In the genomic region with DNA sequence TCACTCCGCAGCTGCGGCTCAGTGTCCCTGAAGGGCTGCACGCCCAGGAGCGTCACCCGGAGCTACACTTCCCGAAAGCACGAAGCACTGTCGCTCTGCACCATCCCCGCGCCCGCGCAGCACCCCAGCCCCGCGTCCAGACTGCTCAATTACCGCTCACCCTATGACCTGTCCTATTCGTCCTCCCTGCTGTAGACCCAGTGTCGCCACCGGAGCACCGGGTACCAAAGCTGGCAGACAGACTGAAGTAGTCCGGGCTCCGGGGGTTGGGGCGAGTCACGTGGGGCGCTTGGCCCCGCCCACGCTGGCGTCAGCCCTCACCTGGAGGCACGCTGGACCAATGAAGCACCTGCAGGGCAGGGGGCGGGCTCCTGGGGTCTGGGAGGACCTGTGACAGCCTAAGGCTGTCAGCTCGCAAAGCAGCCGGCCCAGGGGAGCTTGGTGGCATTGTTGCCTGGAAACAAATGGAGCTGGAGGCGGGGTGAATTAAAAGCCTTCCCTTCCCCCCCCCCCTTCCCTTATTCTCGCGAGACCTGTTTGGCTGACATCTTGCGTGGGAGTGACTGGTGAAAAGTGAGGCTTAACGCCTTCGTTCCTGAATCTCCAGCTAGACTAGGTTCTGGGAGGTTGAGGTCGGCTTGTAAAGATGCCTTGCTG, we compare ENCODE assay signal across 8 mouse cellular contexts. TPM values are rescaled to one million over a fixed set of nuclear protein-coding genes. Genes with fewer than 3 reads are reported as not detected.
DNase-seq lines count a peak whose midpoint lies in the region; ATAC-seq and TF ChIP-seq lines count a peak whose summit lies in the region.

A gene (minus strand): TSS at position 239 of the 657 bp plus-strand sequence.

- peak; percentile 93 for DNase-seq in forebrain, embryonic 14.5 days (ENCODE audit: low spot score)
- peak; percentile 85 for DNase-seq in heart, postnatal 25 days (ENCODE audit: low spot score)
- peak; percentile 92 to 96 for DNase-seq in layer of hippocampus, adult 18-20 months (ENCODE audit: low spot score in 2 of 2)
- DNase-seq in lung, adult 2 months: peak; percentile 97
- peak; percentile 95 to 98 for DNase-seq in thymus, adult 18-20 months

- TF ChIP-seq POLR2A in ES-Bruce4 (IDR thresholded peaks at IDR 0.05; ENCODE audit: insufficient read depth, low read length): no peak
- TF ChIP-seq POLR2A in lung, adult 2 months (IDR thresholded peaks at IDR 0.05; ENCODE audit: borderline replicate concordance, extremely low read depth, low read depth, low read length): peak; percentile 75; the same call in 1 of the 2 replicates

- peak within 1 kb of the TSS; percentile 99 for H3K4me2 ChIP-seq in forebrain, embryonic 14.5 days (ENCODE audit: low read length)

- H3K27ac ChIP-seq in ES-Bruce4 (ENCODE audit: insufficient read depth, low read length): no peak within 1 kb of the TSS
- H3K27ac ChIP-seq in forebrain, embryonic 14.5 days (ENCODE audit: low read depth, low read length): peak within 1 kb of the TSS; percentile 86

- no peaks in the 10 kb centered on the region for H3K27me3 ChIP-seq in ES-Bruce4 (ENCODE audit: control insufficient read depth, insufficient read depth, low read length, poor library complexity, severe bottlenecking)
- no peaks in the 10 kb centered on the region for H3K27me3 ChIP-seq in forebrain, embryonic 14.5 days (replicated peaks; ENCODE audit: control insufficient read depth, insufficient read depth, low read length)

- intact Hi-C loops in heart, postnatal 25 days (cut with DNase I): loop anchor here (10.0 kb wide), 1 partner anchor 339 kb away; no protein-coding TSS in a partner anchor

- peak; percentile 92 for ATAC-seq in cerebellum, adult (ENCODE audit: insufficient number of reproducible peaks, low FRiP score, low TSS enrichment)
- peak; percentile 88 for ATAC-seq in forebrain, embryonic 14.5 days
- ATAC-seq in neutrophil, adult 5-6 weeks (ENCODE audit: extremely low read depth, insufficient number of reproducible peaks, low FRiP score, poor library complexity, severe bottlenecking): peak; percentile 87

- peak within 1 kb of the TSS; percentile 93 for H3K9ac ChIP-seq in ES-Bruce4 (ENCODE audit: low read depth, poor library complexity, severe bottlenecking)
- H3K9ac ChIP-seq in forebrain, embryonic 14.5 days (ENCODE audit: low read length): peak within 1 kb of the TSS; percentile 98

- peak within 1 kb of the TSS; percentile 81 for H3K4me3 ChIP-seq in ES-Bruce4 (ENCODE audit: low read depth, low read length)
- H3K4me3 ChIP-seq in forebrain, embryonic 14.5 days (ENCODE audit: low read depth, low read length): peak within 1 kb of the TSS; percentile 89
- H3K4me3 ChIP-seq in lung, adult 2 months (replicated peaks; ENCODE audit: extremely low read depth, low read depth, low read length): peak within 1 kb of the TSS; percentile 93

- H3K4me1 ChIP-seq in ES-Bruce4 (ENCODE audit: control insufficient read depth, insufficient read depth, low read length): no peaks in the 10 kb centered on the region
- peaks cover 7% of the 10 kb centered on the region for H3K4me1 ChIP-seq in forebrain, embryonic 14.5 days (ENCODE audit: control insufficient read depth, insufficient read depth, low read length)
- peaks cover 5% of the 10 kb centered on the region; the same call in 1 of the 2 replicates for H3K4me1 ChIP-seq in lung, adult 2 months (ENCODE audit: control insufficient read depth, insufficient read depth, low read length)

- peaks cover 2% of the 10 kb centered on the region; the same call in 1 of the 2 replicates for H3K36me3 ChIP-seq in ES-Bruce4 (ENCODE audit: control insufficient read depth, insufficient read depth, low read length, poor library complexity, severe bottlenecking)
- peaks cover 15% of the 10 kb centered on the region; the same call in 1 of the 2 replicates for H3K36me3 ChIP-seq in forebrain, embryonic 14.5 days (ENCODE audit: control insufficient read depth, insufficient read depth, low read length)

- TF ChIP-seq CTCF in ES-Bruce4 (IDR thresholded peaks at IDR 0.05; ENCODE audit: low read depth, low read length): no peak
- no peak for TF ChIP-seq CTCF in lung, adult 2 months (IDR thresholded peaks at IDR 0.05; ENCODE audit: insufficient read depth, low read length)

- TF ChIP-seq EP300 in ES-Bruce4 (IDR thresholded peaks at IDR 0.05; ENCODE audit: insufficient read depth, low read depth, low read length): no peak

- no peaks in the 10 kb centered on the region for H3K9me3 ChIP-seq in ES-Bruce4 (replicated peaks; ENCODE audit: control insufficient read depth, insufficient read depth, low read length, poor library complexity, severe bottlenecking)
- H3K9me3 ChIP-seq in forebrain, embryonic 14.5 days (replicated peaks; ENCODE audit: control insufficient read depth, low read length): no peaks in the 10 kb centered on the region

- WGBS in forebrain, embryonic 14.5 days: under 1% methylated on average over 36 of the region's 38 CpGs
- 1% methylated on average over 38 of the region's 38 CpGs for WGBS in lung, adult 2 months

RNA-seq across cellular contexts. Expression of the gene that starts here (rescaled TPM):
- 0.35 and 0.40 TPM in 2 replicates for polyA plus RNA-seq in ES-Bruce4 (2011; ENCODE audit: insufficient read depth, insufficient read length, low read depth, missing spikeins)
- not detected in 2 replicates for polyA plus RNA-seq in forebrain, embryonic 14.5 days (2014; fragmentation: Nextera tagmentation; extraction: Ambion mirVana)
- total RNA-seq in heart, postnatal 25 days (2021): under 1 TPM in 1 of 2 experiments, not detected in 1; 0.23 TPM
- not detected for total RNA-seq in layer of hippocampus, adult 18-20 months (2021)
- 0.10 TPM in 1 of 2 replicates, not detected in the other for polyA plus RNA-seq in lung, adult 2 months (2012; rRNA removed)
- not detected in 2 replicates for total RNA-seq in neutrophil, adult 5-6 weeks (2017)

Comparison
In these comparisons a context has a peak if more than half of its experiments do, and no peak if none do; other contexts are left out.
1. Peak in DNase-seq, ATAC-seq, H3K4me3 ChIP-seq, H3K27ac ChIP-seq, H3K9ac ChIP-seq and H3K4me2 ChIP-seq in forebrain, embryonic 14.5 days; RNA of the gene not detected or under 1 TPM.
2. Peak in DNase-seq in heart, postnatal 25 days; RNA of the gene not detected or under 1 TPM.
3. Peak in DNase-seq in layer of hippocampus, adult 18-20 months; RNA of the gene not detected or under 1 TPM.
4. Peak in DNase-seq and H3K4me3 ChIP-seq in lung, adult 2 months; RNA of the gene not detected or under 1 TPM.
5. Peak in ATAC-seq in neutrophil, adult 5-6 weeks; RNA of the gene not detected or under 1 TPM.